Mouse (Mus musculus): ENCODE data around the gene Magi3.

DNA sequence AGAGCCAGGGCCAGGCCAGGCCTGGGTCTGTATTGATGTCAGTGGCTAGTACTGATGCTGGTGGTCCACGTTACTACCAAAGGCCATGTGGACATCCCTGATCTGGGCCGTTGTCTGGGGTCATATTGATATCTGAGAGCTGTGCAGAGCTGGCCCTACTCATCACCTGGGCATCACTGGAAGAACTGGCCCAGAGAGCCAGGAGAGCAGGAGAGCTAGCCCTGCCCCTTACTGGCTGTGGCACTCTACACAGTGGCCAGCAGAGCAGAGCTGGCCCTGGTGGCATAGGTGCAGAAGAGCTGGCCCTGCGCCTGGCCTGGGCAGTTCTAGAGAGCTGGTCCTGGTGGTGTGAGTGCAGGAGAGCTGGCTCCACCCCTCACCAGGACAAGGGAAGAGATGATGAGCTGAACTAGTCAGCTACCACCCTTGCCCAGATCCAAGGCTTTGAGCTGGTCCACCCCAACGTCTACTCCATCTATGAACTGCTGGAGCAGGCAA is 81.2 kb downstream of the Magi3 start:
- TF ChIP-seq TAL1 (IDR thresholded peaks at IDR 0.05; ENCODE audit: low read length) = no peak
- no peak for TF ChIP-seq GATA1 (IDR thresholded peaks at IDR 0.05; ENCODE audit: low read length)

Measured in erythroblast, embryonic 14.5 days (primary cell).